Mouse (Mus musculus) kidney, postnatal 0 days (tissue): ENCODE results near the gene Olfr1118. TPM values are rescaled to one million over a fixed set of nuclear protein-coding genes. Genes with fewer than 3 reads are reported as not detected.
"Not testable (repeated sequence)": the region's sequence is repeated elsewhere in the genome, so short reads cannot be mapped to it uniquely, and the experiment has no call there.

Source experiments
- ATAC-seq: fragments of 200-750 bp; cut with Nextera tagmentation; replicated peaks from 2 replicates; pipeline ENCODE4 v1.8.0; 2017; ENCODE audit warnings: low read depth, moderate number of reproducible peaks, moderate TSS enrichment, moderate library complexity; ENCODE audit not compliant: low FRiP score
- DNase-seq: peaks from one replicate; pipeline ENCODE4 v3.0.0-alpha.2; 2016; ENCODE audit warnings: low spot score
- H3K27ac ChIP-seq: fragments of 300-500 bp; sonication (generic); 2 replicates; pipeline ENCODE4 v1.5.1; 2014; ENCODE audit warnings: mild to moderate bottlenecking
- H3K27me3 ChIP-seq: fragments of 300-500 bp; sonication (generic); 2 replicates; pipeline ENCODE4 v1.6.1; 2014; ENCODE audit warnings: low read length, mixed read lengths; ENCODE audit not compliant: insufficient read depth
- H3K36me3 ChIP-seq: fragments of 300-500 bp; sonication (generic); 2 replicates; pipeline ENCODE4 v1.6.1; 2014; ENCODE audit warnings: low read length, mixed read lengths; ENCODE audit not compliant: insufficient read depth
- H3K4me1 ChIP-seq: fragments of 300-500 bp; sonication (generic); replicated peaks from 2 replicates; pipeline ENCODE4 v1.6.1; 2014; ENCODE audit warnings: antibody characterized with exemption, low read length, mixed read lengths; ENCODE audit not compliant: insufficient read depth
- H3K4me2 ChIP-seq: fragments of 300-500 bp; sonication (generic); 2 replicates; pipeline ENCODE4 v1.6.1; 2014; ENCODE audit warnings: mild to moderate bottlenecking, low read length, moderate library complexity, mixed read lengths
- H3K4me3 ChIP-seq: fragments of 300-500 bp; sonication (generic); replicated peaks from 2 replicates; pipeline ENCODE4 v1.5.1; 2014; ENCODE audit warnings: low read depth, low read length
- H3K9ac ChIP-seq: fragments of 300-500 bp; sonication (generic); 2 replicates; pipeline ENCODE4 v1.6.1; 2014; ENCODE audit warnings: low read depth, low read length
- H3K9me3 ChIP-seq: fragments of 300-500 bp; sonication (generic); replicated peaks from 2 replicates; pipeline ENCODE4 v1.6.1; 2016; ENCODE audit warnings: low read length, inconsistent platforms, mixed read lengths
- CTCF ChIP-seq: IDR thresholded peaks from 2 replicates; pipeline ENCODE4 v1.5.1; 2016; ENCODE audit warnings: antibody characterized with exemption, low read depth, mild to moderate bottlenecking, moderate library complexity
- WGBS: fragments of 180-500 bp; shearing (Covaris S2); extraction: QIAGEN DNeasy Blood & Tissue Kit; methylation state at CpG from one replicate; pipeline ENCODE4 v1.1.7; 2014; 5-methylcytosine and 5-hydroxymethylcytosine counted together
- polyA plus RNA-seq: library from polyadenylated mRNA; unstranded; fragments of >200 nt; fragmentation: Nextera tagmentation; extraction: Ambion mirVana; gene quantifications from 2 replicates; pipeline ENCODE4 v1.2.1, GENCODE M21; 2015

Gene Olfr1118
- not detected in 2 replicates for polyA plus RNA-seq

GRCm38 (mm10) chr2:87307281-87307680 lies at the start of gene Olfr1118:
Gene Olfr1118, plus strand, starts transcription at chr2:87307581.
- Histone ChIP-seq H3K4me2 (no peak within 1 kb of the TSS), H3K9ac (no peak within 1 kb of the TSS), H3K4me1 (no peaks in the 10 kb centered on the region), H3K36me3 (no peaks in the 10 kb centered on the region), H3K27ac (no peak within 1 kb of the TSS), H3K27me3 (no peaks in the 10 kb centered on the region), H3K9me3 (no peaks in the 10 kb centered on the region), H3K4me3 (no peak within 1 kb of the TSS)
- DNase-seq (no peak), ATAC-seq (no peak)
- TF ChIP-seq CTCF, result no peak
- WGBS, result 66% methylated on average over 1 of the region's 1 CpGs

GRCm38 (mm10) chr2:87267234-87267633 lies 40.1 kb upstream of the Olfr1118 start, which contains the start of gene Olfr1116:
Gene Olfr1116, plus strand, starts transcription at chr2:87267534.
- no peak within 1 kb of the TSS for H3K4me3 ChIP-seq
- DNase-seq (no peak), ATAC-seq (no peak)
- no peaks in the 10 kb centered on the region for H3K36me3 ChIP-seq
- no peak within 1 kb of the TSS for H3K9ac ChIP-seq
- H3K27ac ChIP-seq, result no peak within 1 kb of the TSS
- H3K4me2 ChIP-seq, result no peak within 1 kb of the TSS
- H3K27me3 ChIP-seq, result no peaks in the 10 kb centered on the region
- H3K4me1 ChIP-seq, result no peaks in the 10 kb centered on the region
- no peaks in the 10 kb centered on the region for H3K9me3 ChIP-seq
- 86% methylated on average over 1 of the region's 1 CpGs for WGBS
- no peak for TF ChIP-seq CTCF

DNA sequence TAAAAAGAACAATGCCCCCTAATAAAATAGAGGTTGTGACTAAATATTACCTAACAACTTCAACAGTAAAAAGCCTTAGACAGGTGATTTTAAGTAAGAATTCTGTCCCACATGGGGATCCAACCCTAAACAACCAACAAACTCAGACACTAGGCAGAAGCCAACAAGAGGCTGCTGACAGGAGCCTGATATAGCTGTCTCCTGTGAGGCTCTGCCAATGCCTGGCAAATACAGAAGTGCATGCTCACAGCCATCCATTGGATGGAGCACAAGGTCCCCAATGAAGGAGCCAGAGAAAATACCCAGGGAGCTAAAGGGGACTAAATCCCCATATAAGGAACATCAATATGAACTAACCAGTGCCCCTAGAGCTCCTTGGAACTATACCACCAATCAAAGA lies 13.4 kb upstream of the Olfr1118 start:
- H3K4me1 ChIP-seq, H3K4me3 ChIP-seq, H3K27ac ChIP-seq, DNase-seq, H3K9ac ChIP-seq, H3K27me3 ChIP-seq, H3K36me3 ChIP-seq, ATAC-seq, H3K9me3 ChIP-seq, H3K4me2 ChIP-seq: not testable (repeated sequence)

GRCm38 (mm10) chr2:87354515-87354914 lies 47.1 kb downstream of the Olfr1118 start, which contains the start of gene Olfr1120:
Gene Olfr1120, plus strand, starts transcription at chr2:87354815.
- Histone ChIP-seq H3K4me2 (no peak within 1 kb of the TSS), H3K4me3 (no peak within 1 kb of the TSS), H3K9ac (no peak within 1 kb of the TSS), H3K27ac (no peak within 1 kb of the TSS), H3K27me3 (no peaks in the 10 kb centered on the region), H3K36me3 (no peaks in the 10 kb centered on the region), H3K4me1 (no peaks in the 10 kb centered on the region), H3K9me3 (no peaks in the 10 kb centered on the region)
- DNase-seq, result no peak
- no peak for TF ChIP-seq CTCF
- 51% methylated on average over 2 of the region's 2 CpGs for WGBS
- ATAC-seq, result no peak

DNA sequence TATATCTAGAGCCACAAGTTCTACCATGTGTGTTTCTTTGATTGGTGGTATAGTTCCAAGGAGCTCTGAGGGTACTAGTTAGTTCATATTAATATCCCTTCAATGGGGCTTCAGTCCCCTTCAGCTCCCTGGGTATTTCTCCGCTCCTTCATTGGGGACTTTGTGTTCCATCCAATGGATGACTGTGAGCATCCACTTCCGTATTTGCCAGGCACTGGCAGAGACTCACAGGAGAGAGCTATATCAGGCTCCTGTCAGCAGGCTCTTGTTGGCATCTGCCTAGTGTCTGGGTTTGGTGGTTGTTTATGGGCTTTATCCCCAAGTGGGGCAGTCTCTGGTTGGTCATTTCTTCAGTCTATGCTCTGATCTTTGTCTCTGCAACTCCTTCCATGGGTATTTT lies 52.7 kb downstream of the Olfr1118 start:
- 83% methylated on average over 2 of the region's 2 CpGs for WGBS
- H3K27ac ChIP-seq, H3K9me3 ChIP-seq, ATAC-seq, H3K36me3 ChIP-seq, H3K4me1 ChIP-seq, DNase-seq, H3K4me2 ChIP-seq, H3K9ac ChIP-seq, H3K27me3 ChIP-seq, H3K4me3 ChIP-seq: not testable (repeated sequence)

Other genes with a start within 250 kb of the Olfr1118 start
- gene Olfr1107, start 231.8 kb upstream of the Olfr1118 start, polyA plus RNA-seq, result not detected in 2 replicates
- gene Olfr1109, start 211.6 kb upstream of the Olfr1118 start, polyA plus RNA-seq, result not detected in 2 replicates
- not detected in 2 replicates for gene Olfr259, start 193.0 kb upstream of the Olfr1118 start, polyA plus RNA-seq
- gene Olfr1110, start 167.3 kb upstream of the Olfr1118 start, polyA plus RNA-seq, result not detected in 2 replicates
- not detected in 2 replicates for gene Olfr1111, start 155.0 kb upstream of the Olfr1118 start, polyA plus RNA-seq
- gene Olfr1112, start 119.8 kb upstream of the Olfr1118 start, polyA plus RNA-seq, result not detected in 2 replicates
- gene Olfr1113, start 98.6 kb upstream of the Olfr1118 start, polyA plus RNA-seq, result not detected in 2 replicates
- gene Olfr1115, start 59.6 kb upstream of the Olfr1118 start, polyA plus RNA-seq, result not detected in 2 replicates
- gene Olfr1116, start 40.0 kb upstream of the Olfr1118 start, polyA plus RNA-seq, result not detected in 2 replicates
- gene Olfr1120, start 47.2 kb downstream of the Olfr1118 start, polyA plus RNA-seq, result not detected in 2 replicates
- not detected in 2 replicates for gene Olfr1121, start 62.3 kb downstream of the Olfr1118 start, polyA plus RNA-seq
- not detected in 2 replicates for gene Olfr1122, start 78.3 kb downstream of the Olfr1118 start, polyA plus RNA-seq
- not detected in 2 replicates for gene Olfr1123, start 109.1 kb downstream of the Olfr1118 start, polyA plus RNA-seq
- gene Olfr1124, start 122.7 kb downstream of the Olfr1118 start, polyA plus RNA-seq, result 0.05 TPM in 1 of 2 replicates, not detected in the other
- not detected in 2 replicates for gene Olfr1126, start 146.4 kb downstream of the Olfr1118 start, polyA plus RNA-seq
- gene Pramel7, start 189.5 kb downstream of the Olfr1118 start, polyA plus RNA-seq, result not detected in 2 replicates
- not detected in 2 replicates for gene Pramel6, start 199.0 kb downstream of the Olfr1118 start, polyA plus RNA-seq
- not detected in 2 replicates for gene Olfr153, start 224.2 kb downstream of the Olfr1118 start, polyA plus RNA-seq
- not detected in 2 replicates for gene Olfr1128, start 238.0 kb downstream of the Olfr1118 start, polyA plus RNA-seq